Mouse (Mus musculus) spleen, postnatal 36 days (tissue): ENCODE results near the gene Endou.
"Not testable (repeated sequence)": the region's sequence is repeated elsewhere in the genome, so short reads cannot be mapped to it uniquely, and the experiment has no call there.

Source experiments
- DNase-seq, 2 experiments: peaks; one replicate each; pipeline ENCODE4 v3.0.0; 2022; ENCODE audit warnings: low spot score in 2 of 2, mixed read lengths in 1 of 2

Endou gene

DNA sequence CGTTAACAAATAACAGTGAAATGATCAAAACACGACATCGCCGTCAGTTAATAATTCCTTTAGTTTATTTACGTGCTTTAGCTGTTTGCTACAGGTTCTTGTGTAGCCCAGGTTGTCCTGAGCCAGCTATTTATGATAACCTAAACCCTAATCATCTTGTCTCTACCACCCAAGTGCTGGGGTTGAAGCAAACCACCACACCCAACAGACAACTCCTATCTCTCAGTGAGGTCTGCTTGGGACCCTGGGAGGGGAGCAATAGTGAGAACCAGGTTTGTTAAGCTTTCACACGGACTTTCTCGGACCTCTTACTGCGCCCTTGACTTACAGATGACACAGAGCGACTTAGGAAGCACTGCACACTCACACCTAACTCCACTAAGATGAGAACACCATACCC, 47.0 kb downstream of the Endou start:
- no peak for DNase-seq

DNA sequence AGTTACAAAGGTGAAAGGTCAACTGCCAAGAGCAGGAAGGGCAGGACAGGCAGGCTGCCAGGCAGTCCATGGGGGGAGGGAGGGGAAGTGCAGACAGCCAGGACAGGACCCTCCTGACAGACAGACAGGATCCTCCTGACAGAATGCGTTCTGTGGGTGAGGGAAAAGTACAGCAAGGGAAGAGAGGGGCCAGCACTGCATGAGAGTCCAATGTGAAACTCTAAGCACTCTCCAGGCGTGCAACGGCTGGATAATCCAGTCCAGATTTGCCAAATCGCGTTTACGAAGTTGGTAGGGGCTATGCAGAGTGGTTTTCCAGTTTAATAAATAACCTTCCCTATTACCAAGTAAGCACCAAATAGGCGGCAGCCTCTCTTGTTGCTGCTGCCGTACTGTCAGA, 49.1 kb downstream of the Endou start:
- no peak for DNase-seq

DNA sequence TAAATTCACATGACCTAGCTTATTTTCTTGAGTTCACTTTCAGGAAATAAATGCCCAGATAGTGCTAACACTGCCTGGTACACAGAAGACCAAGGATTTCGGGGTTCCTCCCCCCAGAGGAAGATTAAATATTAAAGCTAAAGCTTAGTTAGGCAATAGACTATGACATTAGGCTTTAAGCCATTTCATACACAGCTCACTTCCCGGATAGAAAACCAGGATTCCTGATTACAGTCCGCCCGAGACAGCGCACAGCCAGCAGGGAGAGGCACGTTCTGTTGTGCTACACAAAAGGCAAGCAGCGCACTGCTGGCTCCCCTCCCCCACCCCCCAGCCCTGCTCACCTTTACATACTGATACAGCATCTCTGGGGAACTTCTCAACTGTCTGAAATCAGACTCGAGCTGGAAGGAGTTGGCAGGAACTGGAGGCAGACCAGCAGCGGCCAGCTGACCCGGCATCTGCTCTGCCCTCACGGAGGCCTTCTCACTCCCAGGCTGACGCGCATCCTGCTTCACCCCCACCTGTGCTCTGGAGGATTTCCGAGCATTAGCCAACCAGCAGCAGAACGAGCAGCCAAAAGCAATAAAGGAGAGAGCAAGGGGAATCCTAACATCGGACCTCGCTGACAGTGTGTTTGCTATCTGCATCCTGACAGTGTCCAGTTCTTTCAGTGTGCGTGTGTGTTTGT, 51.0 kb downstream of the Endou start:
- no peak for DNase-seq

GRCm38 (mm10) chr15:97677341-97677740, 53.8 kb downstream of the Endou start:
- DNase-seq: no peak

DNA sequence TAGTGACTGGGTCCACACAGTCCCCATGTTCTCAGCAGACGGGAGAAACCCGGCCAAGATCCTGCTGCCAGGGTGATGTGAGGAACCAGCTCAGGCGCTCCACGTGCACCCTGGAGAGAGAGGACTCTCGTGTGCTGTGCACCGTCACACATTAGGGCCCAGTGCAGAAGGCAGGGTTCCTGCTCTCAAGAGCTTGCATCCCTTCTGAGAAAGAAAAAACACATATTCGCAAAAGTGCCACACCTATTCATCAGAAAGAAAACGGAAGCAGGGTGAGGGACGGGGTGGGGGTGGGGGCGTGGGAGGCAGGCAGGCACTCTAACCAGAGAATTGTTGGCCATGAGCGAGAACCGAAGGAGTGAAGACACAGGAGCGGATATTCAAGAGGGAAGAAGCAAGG, 55.2 kb downstream of the Endou start:
- no peak for DNase-seq

DNA sequence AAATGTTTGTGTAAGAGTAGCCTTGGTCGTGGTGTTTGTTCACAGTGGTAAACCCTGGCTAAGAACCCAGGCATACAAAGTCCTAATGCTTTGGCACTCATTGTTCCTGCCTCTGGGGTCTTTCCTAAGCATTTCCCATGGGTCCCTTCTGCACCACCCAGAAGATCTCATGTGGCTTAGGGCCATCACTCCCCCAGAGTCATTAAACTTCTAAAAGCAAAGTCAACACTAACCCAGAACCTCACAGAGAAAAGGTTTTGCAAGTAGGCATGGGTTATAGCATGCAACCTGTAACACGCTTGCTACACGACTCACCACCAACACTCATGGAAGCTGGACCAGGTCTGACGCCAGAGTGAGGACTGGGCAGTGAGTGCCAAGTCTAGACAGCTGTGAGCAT, 56.7 kb downstream of the Endou start:
- no peak for DNase-seq

DNA sequence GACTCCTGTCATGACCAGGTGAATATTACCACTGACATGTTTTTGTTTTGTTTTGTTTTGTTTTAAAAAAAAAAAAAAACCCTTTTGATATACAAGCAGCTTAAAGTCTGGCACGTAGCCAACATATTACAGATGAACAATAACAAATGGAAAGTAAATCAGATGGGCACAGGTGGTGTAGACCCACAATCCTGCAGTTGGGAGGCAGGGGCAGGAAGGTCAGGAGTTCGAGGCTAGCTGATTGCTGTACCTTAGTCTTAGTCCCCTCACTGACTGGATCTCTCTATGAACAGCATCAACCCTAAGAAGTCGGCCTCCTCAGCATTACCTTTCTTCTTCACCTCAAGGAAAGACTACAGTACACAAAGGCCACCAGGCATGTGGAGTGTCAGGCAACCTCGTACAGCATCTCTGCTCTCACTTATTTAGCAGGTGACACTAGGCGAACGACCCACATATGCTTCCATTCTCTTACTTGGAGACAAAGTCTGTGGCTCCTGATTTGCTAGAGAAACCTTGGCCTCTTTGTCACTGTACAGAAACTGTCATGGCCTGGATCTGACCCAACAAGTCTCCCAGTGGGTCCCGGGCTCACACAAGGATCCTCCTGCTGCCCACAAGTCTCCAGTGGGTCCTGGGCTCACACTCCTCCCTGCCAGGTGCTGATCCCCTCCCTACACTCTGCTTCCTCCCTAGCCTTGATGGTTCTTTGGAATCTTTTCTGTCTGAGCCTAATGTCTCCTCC, 57.7 kb downstream of the Endou start:
- no peak for DNase-seq

GRCm38 (mm10) chr15:97672211-97672765, 58.9 kb downstream of the Endou start:
- no peak for DNase-seq

DNA sequence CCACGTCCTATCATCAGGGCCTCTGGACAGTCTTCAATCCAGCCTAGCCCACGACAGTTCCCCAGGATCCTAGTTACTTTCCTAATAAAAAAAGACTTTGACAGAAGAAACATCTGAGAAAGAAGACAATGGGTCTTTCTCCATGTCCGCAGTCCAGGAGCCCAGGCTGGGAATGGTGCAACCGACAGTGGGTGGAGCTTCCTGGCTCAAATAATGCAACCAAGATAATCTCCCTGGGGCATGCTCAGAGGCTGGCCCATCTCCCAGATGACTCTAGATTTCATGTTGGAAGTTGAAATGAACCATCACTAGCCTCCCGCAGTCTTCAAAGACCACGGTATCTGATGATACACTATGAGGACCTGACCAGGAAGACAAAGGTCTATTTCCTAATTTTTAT, 60.6 kb downstream of the Endou start:
- DNase-seq: no peak

DNA sequence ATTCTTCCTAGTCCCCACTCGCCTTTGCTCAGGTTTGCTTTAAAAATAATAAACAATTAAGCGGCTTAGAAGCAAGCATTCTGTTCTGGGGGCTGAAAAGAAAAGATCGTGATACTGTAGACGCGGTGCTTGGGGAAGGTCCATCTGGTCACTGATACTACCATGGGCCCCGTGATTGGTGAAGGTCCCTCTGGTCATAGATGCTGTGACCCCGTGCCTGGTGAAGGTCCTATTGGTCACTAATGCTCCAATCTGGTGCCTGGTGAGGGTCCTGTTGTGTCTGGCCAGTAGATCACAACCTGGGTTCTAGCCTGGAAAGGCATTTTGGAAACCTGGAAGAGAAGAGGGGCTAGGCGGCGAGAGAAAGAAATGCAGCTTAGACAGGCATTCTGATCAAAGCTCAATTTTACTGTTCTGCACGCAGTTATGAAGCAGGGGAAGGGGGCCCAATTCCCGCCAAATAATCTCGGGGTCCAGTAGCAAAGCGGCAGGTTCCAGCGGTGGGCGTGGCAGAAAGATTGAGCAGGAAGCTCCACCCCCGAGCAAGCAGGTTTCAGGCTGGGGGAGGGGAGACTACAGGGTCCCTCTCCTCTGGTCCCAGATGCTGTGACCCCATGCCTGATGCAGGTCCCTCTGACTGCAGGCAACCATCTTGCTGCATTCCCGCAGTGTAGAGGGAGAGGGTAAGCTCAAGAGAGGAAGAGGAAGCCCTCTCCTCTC, 62.8 kb downstream of the Endou start:
- not testable (repeated sequence) for DNase-seq

GRCm38 (mm10) chr15:97667437-97667836, 63.7 kb downstream of the Endou start:
- peak; percentile 17 to 42 for DNase-seq

DNA sequence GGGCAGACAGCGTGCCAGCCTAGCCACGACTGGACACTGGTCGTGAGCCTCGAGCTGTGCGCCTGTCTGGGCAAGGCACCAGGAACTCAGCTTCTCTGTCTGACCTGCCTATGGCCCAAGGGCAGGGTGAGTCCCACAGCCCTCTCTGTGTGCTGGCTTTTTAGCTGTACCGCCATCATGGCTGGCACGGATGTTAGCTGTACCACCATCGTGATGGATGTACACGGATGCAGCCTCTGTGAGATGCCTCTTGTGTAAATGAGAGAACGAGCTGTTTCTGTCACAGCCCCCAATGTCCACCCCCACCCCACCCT, 64.7 kb downstream of the Endou start:
- DNase-seq: no peak

DNA sequence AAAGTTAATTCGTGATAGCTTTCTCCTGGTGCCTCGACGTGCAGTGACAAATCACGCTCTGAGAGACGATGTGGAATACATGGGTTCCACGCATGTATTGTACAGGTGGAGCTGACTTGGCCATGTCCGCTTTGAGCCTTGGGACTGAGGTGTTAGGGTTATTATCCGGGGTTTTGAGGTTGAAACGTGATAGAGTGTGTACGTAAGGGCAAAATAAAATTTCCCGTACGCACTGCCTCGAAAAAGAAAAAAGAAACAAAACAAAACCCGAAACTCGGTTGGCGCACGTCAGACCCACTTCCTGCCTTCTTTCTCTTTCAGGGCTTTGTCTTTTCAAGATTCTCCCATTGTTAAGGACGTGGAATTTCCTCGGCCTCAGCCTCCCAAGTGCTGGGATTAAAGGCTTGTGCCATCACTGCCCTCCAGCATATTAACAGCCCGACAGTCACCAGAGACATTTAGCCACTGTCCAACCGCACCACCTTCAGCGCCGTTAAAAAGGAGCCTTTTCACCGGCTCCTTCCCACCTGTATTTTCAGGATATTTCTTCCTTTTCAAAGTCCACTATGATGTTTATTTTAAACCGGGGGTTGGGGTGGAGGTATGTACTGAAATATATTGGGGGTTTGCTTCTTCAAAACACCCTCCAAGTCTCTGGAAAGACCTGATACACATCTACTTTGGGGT, 65.2 kb downstream of the Endou start:
- no peak for DNase-seq

GRCm38 (mm10) chr15:97664981-97665668, 66.0 kb downstream of the Endou start:
- DNase-seq: no peak

DNA sequence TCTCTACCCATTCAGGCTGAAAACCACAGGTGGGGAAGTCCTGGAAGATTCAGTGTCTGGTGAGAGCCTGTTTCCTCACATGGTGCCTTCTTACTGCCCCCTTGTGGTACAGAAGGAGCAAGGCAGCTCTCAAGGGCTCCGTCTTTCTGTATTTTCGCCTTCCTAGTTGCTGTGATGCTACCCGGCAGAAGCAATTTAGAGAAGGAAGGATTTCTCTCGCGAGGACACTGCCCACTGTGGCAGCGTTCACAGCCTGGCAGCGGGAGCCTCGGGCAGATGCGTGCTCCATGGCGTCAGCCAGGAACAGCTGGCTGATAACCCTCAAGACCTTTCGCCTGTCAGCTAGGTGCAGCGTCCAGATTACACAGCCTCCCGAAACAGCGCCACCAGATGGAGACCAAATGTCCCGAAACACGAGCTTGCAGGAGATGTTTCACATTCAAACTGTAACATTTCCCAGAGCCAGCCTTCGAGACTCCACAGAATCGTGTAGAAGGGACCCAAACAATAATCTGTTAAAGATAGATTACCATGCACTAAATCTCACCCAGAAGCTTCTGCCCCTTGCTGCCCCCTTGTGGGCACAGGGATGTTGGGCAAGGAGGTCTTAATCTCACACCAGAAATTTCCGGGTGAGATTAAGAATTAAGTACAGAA, 67.3 kb downstream of the Endou start:
- peak; percentile 62 to 72 for DNase-seq
